Mouse (Mus musculus): ENCODE data around the gene Ppp4r3a. TPM values are rescaled to one million over a fixed set of nuclear protein-coding genes. Genes with fewer than 3 reads are reported as not detected.
"Not testable (repeated sequence)": the region's sequence is repeated elsewhere in the genome, so short reads cannot be mapped to it uniquely, and the experiment has no call there.

Ppp4r3a gene
- polyA plus RNA-seq (2015; fragmentation: Nextera tagmentation; extraction: Ambion mirVana) = 39.9 and 46.9 TPM in 2 replicates

DNA sequence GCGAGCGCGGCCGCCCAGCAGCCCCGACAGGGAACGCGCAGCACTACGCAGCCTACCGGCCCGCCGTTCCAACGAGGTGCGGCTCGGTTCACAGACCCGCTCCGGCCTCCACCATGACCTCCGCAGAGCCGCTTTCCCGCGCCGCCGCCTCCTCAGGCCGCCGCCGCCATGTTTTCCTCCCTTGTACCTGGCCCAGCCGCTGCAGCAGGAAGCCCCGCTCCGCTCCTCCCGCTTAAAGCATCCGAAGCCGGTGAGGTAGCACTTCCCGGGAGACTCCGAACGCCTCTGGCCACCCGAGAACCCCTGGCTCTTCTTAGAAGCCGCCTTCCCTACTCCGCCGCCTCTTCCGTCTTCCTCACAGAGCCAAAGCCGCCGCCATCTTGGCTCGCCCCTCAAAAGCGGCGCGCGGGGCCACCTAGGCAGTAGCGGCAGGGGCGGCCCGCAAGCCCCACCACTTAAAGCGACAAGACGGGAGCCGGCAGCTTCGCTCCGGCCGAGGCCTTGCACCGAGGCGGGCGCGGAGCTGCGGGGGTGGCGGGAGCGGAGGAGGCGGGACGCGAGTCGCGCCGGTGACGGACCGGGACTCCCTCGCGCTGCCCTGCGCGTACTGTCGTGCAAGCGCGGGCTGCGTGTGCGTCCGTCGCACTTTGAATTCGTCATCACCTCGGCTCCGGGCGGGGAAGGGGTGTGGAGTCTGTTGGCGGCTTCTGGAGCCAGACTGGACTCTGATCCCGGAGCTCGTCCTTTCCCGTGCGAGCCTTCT is at the start of gene Ppp4r3a:
TSS of gene Ppp4r3a (minus strand) at position 627 of the 763 bp plus-strand sequence.
- Histone ChIP-seq H3K9ac (peak within 1 kb of the TSS; percentile 97), H3K27me3 (replicated peaks) (no peaks in the 10 kb centered on the region), H3K36me3 (0 out of 2 replicates have a peak, but pooled peaks cover 2% of the 10 kb centered on the region), H3K4me3 (replicated peaks) (peak within 1 kb of the TSS; percentile 84), H3K27ac (peak within 1 kb of the TSS; percentile 99), H3K4me2 (peak within 1 kb of the TSS; percentile 71), H3K4me1 (peaks cover 11% of the 10 kb centered on the region), H3K9me3 (no peaks in the 10 kb centered on the region)
- peak; percentile 97 for ATAC-seq (ENCODE audit: insufficient read depth, low FRiP score, low read depth)
- under 1% methylated on average over 90 of the region's 90 CpGs for WGBS

DNA sequence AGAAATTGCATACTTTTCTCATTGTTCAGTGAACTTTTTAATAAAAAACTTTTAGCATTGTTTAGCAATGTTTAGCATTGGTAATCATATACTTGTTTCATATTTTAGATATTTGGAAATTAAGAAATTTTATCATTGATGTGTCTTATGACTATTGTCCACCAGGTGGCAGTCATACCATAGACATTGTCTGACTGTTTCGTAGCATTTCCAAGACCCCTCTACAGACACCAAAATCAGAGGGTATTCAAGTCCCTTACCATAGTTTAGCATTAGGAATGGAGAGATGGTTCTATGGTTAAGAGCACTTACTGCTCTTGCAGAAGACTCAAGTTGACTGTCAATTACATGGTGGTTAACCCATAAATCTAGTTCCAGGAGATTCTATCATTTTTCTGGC is 39.5 kb upstream of the Ppp4r3a start:
- Histone ChIP-seq H3K4me1 (no peaks in the 10 kb centered on the region), H3K4me2 (no peak overlapping the region), H3K36me3 (no peaks in the 10 kb centered on the region), H3K4me3 (replicated peaks) (no peak overlapping the region), H3K27ac (no peak overlapping the region), H3K9ac (no peak overlapping the region), H3K27me3 (replicated peaks) (no peaks in the 10 kb centered on the region), H3K9me3 (no peaks in the 10 kb centered on the region)
- WGBS = 6% methylated on average over 1 of the region's 1 CpGs
- ATAC-seq (ENCODE audit: insufficient read depth, low FRiP score, low read depth) = no peak

DNA sequence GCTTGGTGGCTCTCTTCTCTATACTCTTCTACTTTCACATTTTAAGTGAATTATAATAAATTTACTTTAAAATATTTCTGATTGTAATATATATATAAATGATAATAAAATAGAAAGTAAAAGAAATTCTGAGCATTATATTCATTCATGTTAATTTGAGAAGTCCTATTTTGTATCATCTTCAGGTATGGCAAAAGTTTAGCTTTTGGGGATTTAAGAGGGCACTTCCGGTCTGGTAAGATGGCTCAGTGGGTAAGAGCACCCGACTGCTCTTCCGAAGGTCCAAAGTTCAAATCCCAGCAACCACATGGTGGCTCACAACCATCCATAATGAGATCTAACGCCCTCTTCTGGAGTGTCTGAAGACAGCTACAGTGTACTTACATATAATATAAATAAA is 38.6 kb upstream of the Ppp4r3a start:
- not testable (repeated sequence) for ATAC-seq (ENCODE audit: insufficient read depth, low FRiP score, low read depth); H3K4me3 ChIP-seq (replicated peaks); H3K27me3 ChIP-seq (replicated peaks); H3K4me1 ChIP-seq; H3K9me3 ChIP-seq; H3K36me3 ChIP-seq; H3K9ac ChIP-seq; H3K4me2 ChIP-seq; H3K27ac ChIP-seq
- 60% methylated on average over 4 of the region's 4 CpGs for WGBS

DNA sequence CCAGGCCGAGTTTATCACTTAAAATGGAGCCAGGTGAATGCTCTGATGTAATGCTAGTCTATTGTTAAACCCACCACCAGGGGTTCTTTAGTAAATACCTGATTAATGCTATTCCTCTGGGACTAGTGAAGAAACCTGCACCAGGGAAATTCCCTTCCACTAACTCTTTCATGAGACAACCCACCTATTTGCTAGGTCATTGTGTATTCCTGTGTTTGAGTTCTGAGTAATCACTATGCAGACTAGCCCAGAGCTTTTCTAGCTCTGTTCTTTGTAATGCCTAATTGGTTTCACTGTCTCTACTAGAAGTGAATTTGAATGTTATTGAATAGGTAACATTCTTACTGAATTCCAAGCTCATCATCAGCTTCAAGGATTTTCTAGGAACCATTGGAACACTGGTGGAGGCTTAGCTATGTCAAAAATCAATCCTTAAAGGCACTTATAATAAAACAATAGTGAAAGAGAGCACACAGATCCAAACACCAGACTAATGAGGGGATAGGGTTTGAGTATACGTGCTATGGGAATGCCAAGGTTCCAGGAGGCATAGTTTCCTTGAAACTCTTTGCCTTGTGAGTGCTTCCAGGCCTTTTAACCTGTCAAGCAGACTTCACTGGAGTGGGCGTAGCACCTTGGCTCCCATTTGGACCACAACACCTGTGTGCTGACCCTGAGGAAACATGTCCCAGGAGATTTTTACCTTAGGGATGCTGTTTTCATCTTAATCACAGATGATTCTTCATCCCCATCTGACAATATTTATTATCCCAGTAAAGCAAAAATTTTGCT is 26.5 kb upstream of the Ppp4r3a start:
- 86% methylated on average over 3 of the region's 3 CpGs for WGBS
- not testable (repeated sequence) for H3K4me1 ChIP-seq; H3K4me2 ChIP-seq; H3K27ac ChIP-seq; H3K9ac ChIP-seq; ATAC-seq (ENCODE audit: insufficient read depth, low FRiP score, low read depth); H3K27me3 ChIP-seq (replicated peaks); H3K4me3 ChIP-seq (replicated peaks); H3K9me3 ChIP-seq; H3K36me3 ChIP-seq

DNA sequence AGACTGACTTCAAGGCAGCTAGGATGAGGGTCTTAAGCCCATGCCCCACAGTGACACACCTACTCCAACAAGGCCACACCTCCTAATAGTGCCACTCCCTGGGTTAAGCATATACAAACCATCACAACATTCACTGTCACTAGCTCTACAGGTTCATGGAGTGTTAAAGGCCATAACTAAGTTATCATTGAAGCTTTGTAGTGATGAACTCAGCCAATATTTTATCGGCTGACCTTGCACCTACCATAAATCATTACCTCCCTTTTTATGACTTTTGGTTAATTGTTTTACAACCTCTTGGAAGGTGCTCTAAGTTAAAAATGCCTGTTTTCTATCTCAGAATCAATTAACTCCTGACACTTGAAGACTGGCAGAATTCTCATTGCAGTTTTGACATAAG is 24.2 kb upstream of the Ppp4r3a start:
- ATAC-seq (ENCODE audit: insufficient read depth, low FRiP score, low read depth) = no peak
- H3K9me3 ChIP-seq = no peaks in the 10 kb centered on the region
- 88% methylated on average over 1 of the region's 1 CpGs for WGBS
- H3K27me3 ChIP-seq (replicated peaks) = no peaks in the 10 kb centered on the region
- no peak overlapping the region for H3K9ac ChIP-seq
- H3K36me3 ChIP-seq = no peaks in the 10 kb centered on the region
- H3K27ac ChIP-seq = no peak overlapping the region
- no peak overlapping the region for H3K4me3 ChIP-seq (replicated peaks)
- H3K4me1 ChIP-seq = no peaks in the 10 kb centered on the region
- no peak overlapping the region for H3K4me2 ChIP-seq

- H3K27ac ChIP-seq = no peak overlapping the region
- WGBS = 47% methylated on average over 5 of the region's 5 CpGs
- H3K4me3 ChIP-seq (replicated peaks) = no peak overlapping the region
- H3K9ac ChIP-seq = no peak overlapping the region
- no peaks in the 10 kb centered on the region for H3K9me3 ChIP-seq
- ATAC-seq (ENCODE audit: insufficient read depth, low FRiP score, low read depth) = no peak
- H3K36me3 ChIP-seq = no peaks in the 10 kb centered on the region
- H3K4me2 ChIP-seq = no peak overlapping the region
- no peaks in the 10 kb centered on the region for H3K27me3 ChIP-seq (replicated peaks)
- H3K4me1 ChIP-seq = no peaks in the 10 kb centered on the region
These were observed 22.1 kb upstream of the Ppp4r3a start for GRCm38 (mm10) chr12:101105571-101105970.

DNA sequence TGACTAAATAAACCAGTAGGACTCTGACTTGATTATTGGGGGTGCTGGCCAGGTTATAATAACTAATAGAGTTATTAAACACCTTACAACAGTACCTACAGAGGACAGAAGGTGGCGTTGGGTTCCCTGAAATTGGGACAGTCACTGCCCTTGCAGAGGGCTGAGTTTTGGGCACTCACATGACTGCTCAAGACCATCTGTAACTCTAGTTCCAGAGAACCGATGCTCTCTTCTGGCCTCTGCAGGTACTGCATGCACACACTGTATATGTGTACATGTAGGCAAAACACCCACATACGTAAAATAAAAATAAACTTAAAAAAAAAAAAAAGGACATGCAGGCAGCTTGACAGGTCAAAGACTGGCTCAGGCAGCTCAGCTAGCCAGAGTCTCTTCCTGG is 19.1 kb upstream of the Ppp4r3a start:
- no peak overlapping the region for H3K4me3 ChIP-seq (replicated peaks)
- no peaks in the 10 kb centered on the region for H3K9me3 ChIP-seq
- no peaks in the 10 kb centered on the region for H3K27me3 ChIP-seq (replicated peaks)
- no peaks in the 10 kb centered on the region for H3K4me1 ChIP-seq
- no peak overlapping the region for H3K4me2 ChIP-seq
- no peaks in the 10 kb centered on the region for H3K36me3 ChIP-seq
- no peak overlapping the region for H3K27ac ChIP-seq
- ATAC-seq (ENCODE audit: insufficient read depth, low FRiP score, low read depth) = no peak
- 73% methylated on average over 3 of the region's 3 CpGs for WGBS
- no peak overlapping the region for H3K9ac ChIP-seq

- not testable (repeated sequence) for H3K36me3 ChIP-seq; H3K27me3 ChIP-seq (replicated peaks); ATAC-seq (ENCODE audit: insufficient read depth, low FRiP score, low read depth); H3K4me3 ChIP-seq (replicated peaks); H3K9me3 ChIP-seq; H3K27ac ChIP-seq; H3K9ac ChIP-seq; H3K4me1 ChIP-seq; H3K4me2 ChIP-seq
- 55% methylated on average over 3 of the region's 3 CpGs for WGBS
These were observed 10.2 kb upstream of the Ppp4r3a start for GRCm38 (mm10) chr12:101093678-101094077.

- 73% methylated on average over 1 of the region's 1 CpGs for WGBS
- Histone ChIP-seq H3K4me1 (no peaks in the 10 kb centered on the region), H3K9ac (no peak overlapping the region), H3K4me2 (no peak overlapping the region), H3K27ac (no peak overlapping the region), H3K36me3 (no peaks in the 10 kb centered on the region), H3K4me3 (replicated peaks) (no peak overlapping the region), H3K9me3 (no peaks in the 10 kb centered on the region), H3K27me3 (replicated peaks) (no peaks in the 10 kb centered on the region)
- ATAC-seq (ENCODE audit: insufficient read depth, low FRiP score, low read depth) = no peak
These were observed 6.5 kb upstream of the Ppp4r3a start for GRCm38 (mm10) chr12:101089955-101090354.

DNA sequence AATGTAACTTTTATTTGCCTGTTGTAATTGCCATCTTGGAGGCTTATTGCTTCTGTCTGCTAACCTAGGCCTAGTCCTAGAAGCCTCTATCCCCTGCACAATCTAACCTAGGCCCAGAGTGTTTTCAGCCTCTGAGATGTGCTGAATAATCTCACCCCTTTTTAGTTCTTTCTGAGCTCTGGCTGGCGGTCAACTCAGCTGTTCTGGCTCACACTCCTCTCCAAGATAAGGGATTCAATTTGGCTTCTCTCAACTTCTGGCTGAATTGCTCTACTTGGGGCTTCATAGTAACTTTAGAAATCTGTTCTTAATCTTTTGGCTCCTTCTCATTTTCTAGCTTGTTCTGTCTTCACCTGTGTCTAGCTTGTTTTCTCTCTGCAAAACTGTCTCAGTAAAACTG is 3.9 kb upstream of the Ppp4r3a start:
- peaks cover 7% of the 10 kb centered on the region; the same call in 1 of the 2 replicates for H3K4me1 ChIP-seq
- no peaks in the 10 kb centered on the region for H3K36me3 ChIP-seq
- no peak overlapping the region for H3K4me2 ChIP-seq
- H3K9ac ChIP-seq = no peak overlapping the region
- 78% methylated on average over 1 of the region's 1 CpGs for WGBS
- H3K9me3 ChIP-seq = no peaks in the 10 kb centered on the region
- no peak overlapping the region for H3K4me3 ChIP-seq (replicated peaks)
- ATAC-seq (ENCODE audit: insufficient read depth, low FRiP score, low read depth) = no peak
- no peak overlapping the region for H3K27ac ChIP-seq
- no peaks in the 10 kb centered on the region for H3K27me3 ChIP-seq (replicated peaks)

- H3K27me3 ChIP-seq (replicated peaks) = no peaks in the 10 kb centered on the region
- no peak for ATAC-seq (ENCODE audit: insufficient read depth, low FRiP score, low read depth)
These were observed 1.6 kb upstream of the Ppp4r3a start for GRCm38 (mm10) chr12:101084881-101085666.

More at GRCm38 (mm10) chr12:101084881-101085666, 1.6 kb upstream of the Ppp4r3a start:
- Histone ChIP-seq H3K4me2 (peak overlapping the region; percentile 67; the same call in 1 of the 2 replicates), H3K9ac (no peak overlapping the region), H3K9me3 (no peaks in the 10 kb centered on the region), H3K4me1 (peaks cover 11% of the 10 kb centered on the region), H3K36me3 (0 out of 2 replicates have a peak, but pooled peaks cover 2% of the 10 kb centered on the region), H3K4me3 (replicated peaks) (no peak overlapping the region), H3K27ac (no peak overlapping the region)
- WGBS = 92% methylated on average over 9 of the region's 9 CpGs
